Mouse (Mus musculus) CH12.LX (cell line): ENCODE data around the gene Kcnn1. TPM values are rescaled to one million over a fixed set of nuclear protein-coding genes. Genes with fewer than 3 reads are reported as not detected.

Experiments
- DNase-seq: peaks from one replicate; pipeline ENCODE4 v3.0.0-alpha.2; 2013; ENCODE audit errors: extremely low read depth
- H3K27ac ChIP-seq: 2 replicates; pipeline ENCODE4 v1.5.1; 2012; ENCODE audit warnings: low read depth, mild to moderate bottlenecking, control low read depth, moderate library complexity; ENCODE audit not compliant: insufficient read depth
- H3K27me3 ChIP-seq: replicated peaks from 2 replicates; pipeline ENCODE3; 2012; ENCODE audit warnings: inconsistent platforms
- H3K36me3 ChIP-seq, 2 experiments: replicated peaks in 1 of 2; 2 replicates each; pipeline versions ENCODE3 to v1.6.1; 2012; ENCODE audit warnings: inconsistent platforms in 1 of 2, low read length in 1 of 2, mild to moderate bottlenecking in 1 of 2, mixed read lengths in 1 of 2, moderate library complexity in 1 of 2; ENCODE audit not compliant: control insufficient read depth in 1 of 2, insufficient read depth in 1 of 2
- H3K4me1 ChIP-seq, 2 experiments: 2 replicates each; pipeline ENCODE4 v1.6.1; 2012; ENCODE audit warnings: inconsistent platforms in 1 of 2, moderate library complexity in 1 of 2; ENCODE audit not compliant: insufficient read depth in 2 of 2, control insufficient read depth in 1 of 2
- H3K4me2 ChIP-seq: 2 replicates; pipeline ENCODE4 v1.6.1; 2012; ENCODE audit warnings: low read depth, mild to moderate bottlenecking, control low read depth; ENCODE audit not compliant: poor library complexity, insufficient read depth, severe bottlenecking
- H3K4me3 ChIP-seq, 3 experiments: fragments of 150-350 bp in 1 of 3; sonication (generic) in 1 of 3; replicated peaks in 1 of 3; 2 replicates each; pipeline versions ENCODE3 to v1.5.1; 2011 to 2012; ENCODE audit warnings: low read depth in 2 of 3, low read length in 2 of 3, mild to moderate bottlenecking in 2 of 3, moderate library complexity in 2 of 3, control low read depth in 1 of 3, improper control_type of control experiment in 1 of 3, inconsistent platforms in 1 of 3, mixed read lengths in 1 of 3; ENCODE audit not compliant: poor library complexity in 1 of 3
- H3K79me2 ChIP-seq: replicated peaks from 2 replicates; pipeline ENCODE4 v1.6.1; 2012; ENCODE audit warnings: mild to moderate bottlenecking, moderate library complexity; ENCODE audit not compliant: control insufficient read depth, poor library complexity, insufficient read depth, severe bottlenecking; ENCODE audit errors: extremely low read depth
- H3K9ac ChIP-seq: 2 replicates; pipeline ENCODE4 v1.6.1; 2012; ENCODE audit warnings: low read depth, mild to moderate bottlenecking, control low read depth, moderate library complexity; ENCODE audit not compliant: insufficient read depth
- H3K9me3 ChIP-seq: replicated peaks from 2 replicates; pipeline ENCODE3; 2012; ENCODE audit warnings: low read length, inconsistent platforms, mixed read lengths
- BHLHE40 ChIP-seq: IDR thresholded peaks from 2 replicates; pipeline ENCODE4 v1.6.1; 2011; ENCODE audit warnings: mild to moderate bottlenecking, low read depth, low read length, improper control_type of control experiment
- CHD1 ChIP-seq: IDR thresholded peaks from 2 replicates; pipeline ENCODE4 v1.6.1; 2012; ENCODE audit warnings: low read depth, low read length, improper control_type of control experiment, inconsistent platforms
- CHD2 ChIP-seq: IDR thresholded peaks from 2 replicates; pipeline ENCODE4 v1.6.1; 2011; ENCODE audit warnings: low read length, improper control_type of control experiment
- E2F4 ChIP-seq: IDR thresholded peaks from 2 replicates; pipeline ENCODE4 v1.6.1; 2011; ENCODE audit warnings: low read depth, low read length, improper control_type of control experiment; ENCODE audit not compliant: insufficient replicate concordance
- ELF1 ChIP-seq: IDR thresholded peaks from 2 replicates; pipeline ENCODE4 v1.6.1; 2014; ENCODE audit warnings: low read depth, mild to moderate bottlenecking, inconsistent platforms, low read length, improper control_type of control experiment
- HCFC1 ChIP-seq: IDR thresholded peaks from 2 replicates; pipeline ENCODE4 v1.6.1; 2012; ENCODE audit warnings: low read depth, mild to moderate bottlenecking, inconsistent platforms, low read length, improper control_type of control experiment
- JUN ChIP-seq: IDR thresholded peaks from 2 replicates; pipeline ENCODE4 v1.6.1; 2011; ENCODE audit warnings: low read depth, mild to moderate bottlenecking, low read length, improper control_type of control experiment, moderate library complexity; ENCODE audit not compliant: insufficient read depth
- KAT2A ChIP-seq: IDR thresholded peaks from 2 replicates; pipeline ENCODE4 v1.6.1; 2012; ENCODE audit warnings: low read length, improper control_type of control experiment, inconsistent platforms; ENCODE audit not compliant: insufficient replicate concordance
- MAZ ChIP-seq: IDR thresholded peaks from 2 replicates; pipeline ENCODE4 v1.6.1; 2012; ENCODE audit warnings: low read depth, mild to moderate bottlenecking, inconsistent platforms, low read length, improper control_type of control experiment, moderate library complexity
- MEF2A ChIP-seq: IDR thresholded peaks from 2 replicates; pipeline ENCODE4 v1.6.1; 2014; ENCODE audit warnings: low read depth, mild to moderate bottlenecking, inconsistent platforms, low read length, improper control_type of control experiment, borderline replicate concordance
- MXI1 ChIP-seq: IDR thresholded peaks from 2 replicates; pipeline ENCODE4 v1.6.1; 2011; ENCODE audit warnings: mild to moderate bottlenecking, low read depth, low read length, improper control_type of control experiment
- MYC ChIP-seq: IDR thresholded peaks from 2 replicates; pipeline ENCODE4 v1.6.1; 2011; ENCODE audit warnings: low read depth, mild to moderate bottlenecking, improper control_type of control experiment, low read length
- NRF1 ChIP-seq: IDR thresholded peaks from 2 replicates; pipeline ENCODE4 v1.6.1; 2014; ENCODE audit warnings: low read depth, mild to moderate bottlenecking, inconsistent platforms, low read length, improper control_type of control experiment, moderate library complexity
- POLR2A ChIP-seq: IDR thresholded peaks from 2 replicates; pipeline ENCODE4 v1.6.1; 2011; ENCODE audit warnings: low read depth, mild to moderate bottlenecking, improper control_type of control experiment, low read length
- POLR2AphosphoS2 ChIP-seq: IDR thresholded peaks from 2 replicates; pipeline ENCODE4 v1.6.1; 2011; ENCODE audit warnings: low read depth, low read length, improper control_type of control experiment
- RAD21 ChIP-seq: IDR thresholded peaks from 2 replicates; pipeline ENCODE4 v1.6.1; 2011; ENCODE audit warnings: low read depth, mild to moderate bottlenecking, low read length, improper control_type of control experiment, moderate library complexity
- RCOR1 ChIP-seq: conservative IDR thresholded peaks from 2 replicates; pipeline ENCODE4 v1.6.1; 2012; ENCODE audit warnings: low read depth, mild to moderate bottlenecking, inconsistent platforms, low read length, improper control_type of control experiment
- TBP ChIP-seq: conservative IDR thresholded peaks from 2 replicates; pipeline ENCODE4 v1.6.1; 2011; ENCODE audit warnings: low read depth, low read length, improper control_type of control experiment
- TCF12 ChIP-seq: IDR thresholded peaks from 2 replicates; pipeline ENCODE4 v1.6.1; 2014; ENCODE audit warnings: low read depth, mild to moderate bottlenecking, inconsistent platforms, low read length, improper control_type of control experiment
- USF2 ChIP-seq: conservative IDR thresholded peaks from 2 replicates; pipeline ENCODE4 v1.6.1; 2011; ENCODE audit warnings: low read depth, low read length, improper control_type of control experiment
- dilution Hi-C: fragments of 300-500 bp; cut with MboI; formaldehyde crosslinking; loops from 2 replicates; pipeline ENCODE4 v1.14.3; 2020; ENCODE audit warnings: low sequenced_read_pairs; ENCODE audit not compliant: extremely low pct_unique_long_range_greater_than_20kb, extremely low pct_ligation_motif_present
- in situ Hi-C: fragments of 300-500 bp; cut with MboI; formaldehyde crosslinking; loops from 3 replicates; pipeline ENCODE4 v1.14.3; 2019; ENCODE audit warnings: low sequenced_read_pairs, low pct_ligation_motif_present, low pct_unique_long_range_greater_than_20kb, mixed read lengths
- polyA plus RNA-seq: library from polyadenylated mRNA; unstranded; fragments of >175 nt; gene quantifications from 2 replicates; pipeline ENCODE4 v1.2.1, GENCODE M21; 2012; ENCODE audit warnings: low read depth; ENCODE audit not compliant: insufficient read length
- total RNA-seq, 2 experiments: library from RNA; depleted of rRNA; stranded (reverse); fragments of 300-350 nt in 1 of 2; fragments of >200 nt in 1 of 2; gene quantifications; 2 replicates each; pipeline ENCODE4 v1.2.3; 2012 to 2014

Gene Kcnn1
- total and polyA plus RNA-seq, 3 experiments: 0.21 TPM; not detected in 2

GRCm38 (mm10) chr8:70878178-70878577, 15.1 kb upstream of the Kcnn1 start:
- in situ Hi-C loops: no loop called here

DNA sequence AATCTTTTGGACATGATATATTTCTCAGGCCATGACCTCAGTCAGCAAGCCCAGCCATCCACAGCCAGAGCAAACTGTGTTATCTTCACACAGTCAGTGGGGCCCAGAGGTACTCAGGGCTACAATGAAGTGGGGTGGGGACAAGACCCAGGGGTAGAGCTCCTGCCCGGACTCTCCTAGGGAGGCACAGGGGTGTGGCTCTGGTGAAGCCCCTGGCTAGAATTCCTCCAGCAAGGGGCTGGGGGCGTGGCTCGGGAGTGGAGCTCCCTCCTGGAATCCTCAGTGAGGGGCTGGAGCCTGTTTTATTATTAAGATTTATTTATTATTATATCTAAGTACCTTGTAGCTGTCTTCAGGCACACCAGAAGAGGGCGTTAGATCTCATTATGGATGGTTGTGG, 13.3 kb upstream of the Kcnn1 start:
- H3K9ac ChIP-seq: no peak overlapping the region
- no peaks in the 10 kb centered on the region for H3K79me2 ChIP-seq
- no peak overlapping the region for H3K4me2 ChIP-seq
- no peaks in the 10 kb centered on the region for H3K9me3 ChIP-seq
- in situ Hi-C loops: no loop called here
- dilution Hi-C loops: no loop called here
- DNase-seq: no peak
- TF ChIP-seq TBP (no peak), HCFC1 (no peak), RCOR1 (no peak), MYC (no peak), TCF12 (no peak), CHD1 (no peak), KAT2A (no peak)
- no peak overlapping the region for H3K27ac ChIP-seq
- no peaks in the 10 kb centered on the region for H3K27me3 ChIP-seq
- no peak overlapping the region for H3K4me3 ChIP-seq
- peaks cover 0 to 9% of the 10 kb centered on the region in 2 experiments for H3K36me3 ChIP-seq
- peaks cover 7 to 30% of the 10 kb centered on the region in 2 experiments for H3K4me1 ChIP-seq

More at GRCm38 (mm10) chr8:70878178-70878577, 15.1 kb upstream of the Kcnn1 start:
- no peak for DNase-seq
- H3K4me3 ChIP-seq: no peak overlapping the region
- no peak overlapping the region for H3K27ac ChIP-seq
- peaks cover 0 to 22% of the 10 kb centered on the region in 2 experiments; a peak in 2 of 4 replicates for H3K4me1 ChIP-seq
- no peaks in the 10 kb centered on the region for H3K79me2 ChIP-seq
- peaks cover 0 to 14% of the 10 kb centered on the region in 2 experiments for H3K36me3 ChIP-seq
- no peak for TF ChIP-seq JUN
- TF ChIP-seq POLR2AphosphoS2: no peak
- TF ChIP-seq CHD2: no peak
- TF ChIP-seq KAT2A: no peak
- no peak for TF ChIP-seq MAZ
- no peaks in the 10 kb centered on the region for H3K27me3 ChIP-seq
- H3K9ac ChIP-seq: no peak overlapping the region
- no peak overlapping the region for H3K4me2 ChIP-seq
- dilution Hi-C loops: no loop called here
- no peaks in the 10 kb centered on the region for H3K9me3 ChIP-seq

GRCm38 (mm10) chr8:70874441-70874840, 11.4 kb upstream of the Kcnn1 start:
- no peak overlapping the region for H3K9ac ChIP-seq

More at GRCm38 (mm10) chr8:70874441-70874840, 11.4 kb upstream of the Kcnn1 start:
- Histone ChIP-seq H3K9me3 (no peaks in the 10 kb centered on the region), H3K79me2 (no peaks in the 10 kb centered on the region), H3K4me2 (no peak overlapping the region), H3K4me3 (no peak overlapping the region), H3K4me1 (peaks cover 7 to 23% of the 10 kb centered on the region in 2 experiments), H3K27ac (no peak overlapping the region), H3K36me3 (peaks cover 0 to 17% of the 10 kb centered on the region in 2 experiments), H3K27me3 (no peaks in the 10 kb centered on the region)
- dilution Hi-C loops: no loop called here
- in situ Hi-C loops: no loop called here
- TF ChIP-seq ELF1 (no peak), BHLHE40 (no peak), NRF1 (no peak), USF2 (no peak), TBP (no peak), POLR2AphosphoS2 (no peak), MXI1 (no peak), MEF2A (no peak), CHD2 (no peak), RAD21 (no peak), POLR2A (no peak), E2F4 (no peak), HCFC1 (no peak), MYC (no peak)
- no peak for DNase-seq
